Mouse (Mus musculus) retina, postnatal 7 days (tissue): ENCODE data around the gene Rnf187.

Experiments
- DNase-seq: peaks from one replicate; pipeline ENCODE4 v3.0.0-alpha.2; 2012; ENCODE audit warnings: low read depth, low spot score

Rnf187 gene

DNA sequence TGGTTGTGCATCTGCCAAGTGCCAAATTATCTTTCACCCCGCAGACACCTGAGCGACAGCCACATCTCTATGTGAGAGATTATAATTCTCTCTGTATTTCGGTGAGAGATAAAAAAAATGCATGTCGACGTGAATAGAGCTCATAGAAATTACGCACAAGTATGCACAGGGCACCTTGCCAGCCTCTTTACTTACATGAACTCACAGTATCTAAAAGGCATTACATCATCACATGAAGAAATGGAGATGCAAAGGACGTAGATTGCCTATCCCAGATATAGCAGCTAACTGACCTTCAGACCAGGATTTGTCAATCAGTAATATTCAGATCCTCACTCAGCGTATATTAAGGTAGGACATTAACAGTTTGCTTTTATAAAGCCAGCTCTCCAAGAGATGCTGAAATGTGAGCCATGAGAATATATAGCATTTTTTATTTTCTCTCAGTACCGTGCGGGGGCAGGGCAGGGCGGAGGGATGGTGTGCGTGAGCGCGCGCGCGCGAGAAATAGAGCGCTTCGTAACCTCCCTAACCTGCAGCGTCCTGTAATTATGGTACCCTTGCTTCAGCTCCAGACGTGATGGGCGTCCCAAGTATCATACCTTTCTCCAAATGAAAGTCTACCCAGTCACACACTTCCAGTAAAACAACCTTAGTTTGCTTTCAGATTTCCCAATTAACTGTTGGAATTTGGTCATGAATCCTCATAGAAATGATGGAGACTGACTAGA is 9.2 kb upstream of the Rnf187 start:
- no peak for DNase-seq

DNA sequence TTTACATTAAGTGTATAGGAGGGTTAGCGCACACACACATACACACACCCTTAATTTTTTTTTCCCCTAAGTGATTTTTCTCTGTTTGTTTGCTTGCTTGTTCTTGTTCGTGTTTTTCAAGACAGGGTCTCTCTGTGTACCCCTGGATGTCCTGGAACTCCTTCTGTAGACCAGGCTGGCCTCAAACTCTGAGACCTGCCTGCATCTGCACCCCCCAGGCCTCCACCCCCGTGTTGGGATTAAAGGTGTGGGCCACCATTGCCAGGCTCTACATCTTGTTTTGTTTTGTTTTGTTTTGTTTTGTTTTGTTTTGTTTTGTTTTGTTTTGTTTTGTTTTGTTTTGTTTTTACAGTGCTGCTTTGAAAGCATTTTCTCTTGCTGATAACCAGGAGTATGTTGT is 8.6 kb upstream of the Rnf187 start:
- DNase-seq: no peak

DNA sequence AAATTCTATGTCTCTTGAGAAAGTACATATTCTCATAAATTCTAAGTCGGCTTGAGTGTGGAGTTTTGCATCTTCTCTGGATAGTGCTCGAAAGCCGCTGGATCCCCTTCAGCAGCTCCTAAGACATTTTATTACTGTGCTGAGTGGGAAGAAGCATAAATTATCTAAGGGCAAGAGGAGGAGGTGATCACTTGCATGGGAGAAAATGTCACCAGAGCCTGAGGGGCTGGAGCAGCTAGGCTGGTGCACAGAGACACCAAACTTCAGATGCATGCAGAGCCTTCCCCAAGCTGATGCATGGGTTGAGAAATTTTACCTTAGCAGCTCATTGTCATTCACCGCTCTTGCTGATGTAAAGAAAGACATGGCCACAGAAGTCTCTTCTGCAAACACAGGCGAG is 5.4 kb upstream of the Rnf187 start:
- DNase-seq: no peak

DNA sequence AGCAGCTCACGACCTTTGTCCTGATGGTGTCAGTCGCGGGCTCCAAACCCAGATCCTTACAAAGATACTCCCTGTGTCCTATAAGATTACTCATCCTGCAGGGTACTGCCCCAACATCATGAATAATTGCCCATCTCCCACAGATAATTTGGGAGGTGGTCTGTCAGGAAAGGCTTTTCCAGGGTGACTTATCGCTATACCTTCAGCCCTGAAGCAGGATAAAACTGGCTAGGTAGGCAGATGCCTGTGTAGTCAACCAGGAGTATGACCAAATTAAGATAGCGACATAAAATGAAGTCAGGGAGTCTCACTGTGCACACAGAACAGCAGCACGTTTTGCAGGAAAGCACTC is 348 bp upstream of the Rnf187 start:
- DNase-seq: no peak

DNA sequence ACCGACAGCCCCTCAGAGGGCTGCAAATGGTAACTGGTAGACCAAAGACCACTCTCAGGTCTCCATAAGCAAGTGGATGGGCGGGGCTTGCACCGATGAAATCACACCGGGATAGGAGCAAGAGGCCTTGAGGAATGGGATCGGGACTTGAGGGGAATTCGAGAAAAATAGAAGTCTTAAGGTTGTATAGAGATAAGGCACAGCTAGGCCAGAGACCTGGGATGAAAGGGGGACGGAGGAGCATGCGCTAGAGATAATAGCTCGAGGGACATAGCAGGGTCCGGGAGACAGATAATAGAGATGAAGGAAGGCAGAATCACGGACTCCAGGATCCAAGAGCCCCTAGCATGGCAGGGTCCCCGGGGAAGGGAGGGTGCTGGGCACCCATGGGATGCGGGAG is 807 bp downstream of the Rnf187 start:
- no peak for DNase-seq

DNA sequence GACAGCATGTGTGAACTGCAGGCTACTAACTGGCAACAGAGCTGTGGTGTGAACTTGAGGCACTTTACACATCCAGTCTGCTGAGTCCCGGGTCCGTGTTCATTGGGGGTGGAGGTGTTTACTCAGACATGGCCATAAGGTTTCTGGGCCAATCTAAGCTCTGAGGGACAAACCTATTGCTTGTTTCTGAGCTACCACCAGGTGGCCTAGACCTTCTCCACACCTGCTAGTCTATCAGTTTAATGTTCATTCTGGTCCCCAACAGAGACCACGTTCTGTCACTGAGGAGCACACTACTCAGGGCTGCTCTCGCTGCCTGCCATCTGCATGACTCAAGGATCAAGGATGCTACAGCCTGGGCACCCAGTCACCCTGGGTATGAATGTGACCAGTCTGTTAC is 7.1 kb downstream of the Rnf187 start:
- no peak for DNase-seq

DNA sequence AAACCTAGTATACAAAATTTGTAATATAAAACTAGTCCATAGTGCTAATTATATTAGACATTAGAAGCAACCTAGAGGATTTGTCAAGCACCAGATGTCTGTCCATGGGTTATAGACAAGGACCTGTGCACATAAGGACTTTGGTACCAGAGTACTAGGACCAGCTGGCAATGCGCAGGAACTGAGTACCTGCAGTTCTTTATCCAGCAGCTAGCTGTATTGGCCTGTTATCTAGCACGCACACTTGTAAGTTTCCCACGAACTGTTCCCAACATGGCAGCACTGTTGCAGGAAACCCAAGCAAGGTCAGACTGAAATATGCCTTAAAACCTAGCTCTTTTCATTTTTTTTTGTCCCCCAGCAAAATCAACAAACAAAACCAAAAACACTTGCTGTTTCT is 8.5 kb downstream of the Rnf187 start:
- DNase-seq: no peak

DNA sequence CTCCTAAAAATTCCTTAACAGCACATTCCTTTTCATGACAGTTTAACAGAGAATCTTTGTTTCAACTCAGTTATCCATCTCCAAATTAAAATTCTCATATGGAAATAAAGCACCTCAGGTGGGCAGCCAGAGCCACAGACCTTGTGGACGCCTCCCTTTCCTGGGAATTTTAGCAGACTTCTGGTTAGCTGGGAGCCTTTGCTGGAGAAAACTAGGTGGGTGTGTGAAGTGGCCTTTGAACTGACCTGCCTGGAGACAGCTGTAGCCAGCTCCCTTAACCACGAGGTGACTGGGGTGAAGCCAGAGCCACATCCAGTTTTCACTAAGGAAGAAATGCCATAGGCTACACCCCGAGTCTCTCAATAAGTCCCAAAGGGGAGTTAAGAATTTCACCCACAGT is 9.1 kb downstream of the Rnf187 start:
- DNase-seq: no peak

DNA sequence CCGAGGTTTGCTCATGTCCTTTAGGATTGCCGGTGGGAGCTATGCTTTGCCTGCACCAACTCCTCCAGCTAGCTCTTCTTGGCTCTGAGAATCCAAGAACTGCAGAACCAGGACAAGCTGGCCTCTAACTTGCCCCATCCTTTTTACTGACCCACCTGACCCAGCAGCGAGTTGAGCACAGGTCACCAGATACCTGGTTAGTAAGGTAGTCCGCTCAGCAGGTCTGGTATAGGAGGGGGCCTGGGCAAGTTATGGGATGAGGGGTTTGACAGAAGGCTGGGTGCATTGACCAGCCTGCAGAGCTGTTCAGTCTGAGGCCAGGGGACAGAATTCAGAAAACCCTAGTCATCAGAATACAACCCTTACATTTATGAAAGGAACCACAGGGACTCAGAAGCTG is 9.7 kb downstream of the Rnf187 start:
- no peak for DNase-seq

DNA sequence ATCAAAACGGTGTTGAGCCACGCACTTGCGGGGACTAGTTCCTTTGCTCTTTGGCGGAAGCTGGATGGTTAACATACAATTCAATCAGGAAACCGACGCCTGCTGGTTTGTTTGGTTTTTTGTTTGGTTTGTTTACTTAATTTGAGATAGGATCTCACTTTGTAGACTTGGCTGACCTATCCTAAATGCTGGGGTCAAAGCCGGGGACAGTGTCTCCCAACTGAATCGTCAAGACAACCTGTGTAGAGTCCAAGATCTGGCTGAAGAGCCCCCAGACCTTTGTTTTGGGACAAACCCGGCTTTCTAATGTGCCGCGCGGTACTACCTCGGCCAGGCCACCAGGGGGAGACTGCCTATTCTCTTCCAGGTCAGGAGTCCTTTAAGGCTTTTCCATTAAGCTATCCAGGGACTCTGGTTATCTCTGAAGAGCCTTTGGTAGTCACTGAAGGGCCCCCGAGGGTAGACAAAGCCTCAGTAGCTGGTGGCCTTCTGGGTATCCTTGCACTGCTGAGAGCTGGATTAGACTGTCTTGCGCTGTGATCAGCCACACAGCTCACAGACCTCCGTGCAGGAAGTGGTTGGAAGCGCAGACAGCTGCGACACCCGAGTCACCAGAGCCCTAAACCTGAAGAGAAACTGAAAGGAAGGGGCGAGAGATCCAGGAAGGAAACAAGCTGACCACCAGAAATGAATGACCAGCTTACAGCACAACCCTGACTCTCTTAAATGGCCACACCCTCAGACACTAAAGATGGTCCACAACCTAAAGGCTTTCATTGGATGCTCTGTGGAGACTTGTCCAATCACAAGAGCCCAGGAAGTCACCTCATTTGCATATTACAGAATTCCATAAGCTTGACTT is 10.7 kb downstream of the Rnf187 start:
- DNase-seq: no peak

DNA sequence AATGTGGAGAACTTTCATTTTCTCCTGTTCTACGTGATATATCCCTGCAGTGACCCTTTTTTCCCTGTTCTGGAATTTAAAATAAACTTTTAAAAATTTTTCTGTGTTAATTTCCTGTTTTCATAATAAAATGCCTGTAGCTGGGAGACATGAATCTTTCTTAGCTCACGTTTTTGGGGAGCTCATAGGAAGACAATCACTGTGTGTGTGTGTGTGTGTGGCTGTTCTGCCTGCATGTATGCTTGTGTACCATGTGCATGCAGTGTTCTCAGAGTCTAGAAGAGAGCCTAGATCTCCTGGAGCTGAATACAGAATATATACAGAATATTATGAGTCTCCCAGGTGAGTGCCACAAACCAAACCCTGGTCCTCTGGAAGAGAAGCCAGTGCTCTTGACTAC is 11.7 kb downstream of the Rnf187 start:
- no peak for DNase-seq

DNA sequence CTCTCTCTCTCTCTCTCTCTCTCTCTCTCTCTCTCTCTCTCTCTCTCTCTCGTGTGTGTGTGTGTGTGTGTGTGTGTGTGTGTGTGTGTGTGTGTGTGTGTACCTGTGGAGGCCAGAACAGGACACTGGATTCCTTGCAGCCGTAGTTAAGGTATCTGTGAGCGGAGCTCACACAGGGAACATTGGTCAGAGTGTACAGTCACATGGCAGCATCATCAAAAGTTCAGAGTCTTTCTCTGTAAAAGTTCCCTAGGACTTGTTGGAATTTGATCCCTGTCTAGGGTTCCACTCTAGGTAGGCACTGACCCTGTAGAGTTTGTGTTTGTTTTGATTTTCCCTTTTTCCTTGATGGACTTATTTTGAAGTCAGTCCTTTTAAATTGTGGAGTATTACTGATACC is 12.1 kb downstream of the Rnf187 start:
- no peak for DNase-seq

DNA sequence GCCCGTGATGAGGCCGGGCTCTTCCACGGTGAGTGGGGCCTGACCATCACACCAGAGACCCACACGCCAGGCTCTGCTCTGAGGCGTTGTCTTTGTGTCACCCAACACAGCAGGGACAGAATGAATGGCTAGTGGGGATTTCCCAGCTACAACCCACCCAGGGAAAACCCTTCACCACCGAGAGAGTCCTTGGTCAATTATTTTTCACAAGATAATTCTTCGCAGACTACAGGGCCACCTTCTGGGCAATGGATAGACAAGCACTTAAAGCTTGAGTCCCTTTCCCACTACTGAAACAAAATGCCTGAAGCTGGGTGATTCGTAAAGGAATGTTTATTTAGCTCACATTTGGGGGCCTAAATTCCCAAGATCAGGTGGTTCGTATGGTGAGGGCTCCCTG is 16.3 kb downstream of the Rnf187 start:
- DNase-seq: no peak

DNA sequence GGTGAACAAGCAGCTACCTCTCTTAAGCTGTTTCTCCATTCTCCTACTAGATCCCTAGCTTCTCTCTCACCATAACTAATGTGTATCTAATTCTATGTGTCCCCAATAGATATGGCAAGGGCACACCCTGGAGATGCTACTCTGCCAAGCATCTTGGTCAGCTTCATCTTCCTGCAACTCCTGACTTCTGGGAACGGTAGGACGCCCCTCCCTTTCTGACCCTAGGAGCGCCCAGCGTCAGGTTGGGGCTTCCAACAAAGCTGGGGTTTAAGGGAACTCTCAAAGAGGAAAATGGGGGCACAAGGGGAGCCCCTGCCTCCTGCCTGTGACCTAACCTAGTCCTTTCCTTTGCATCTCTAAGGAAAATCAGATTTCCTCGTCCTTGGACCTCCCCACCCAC is 20.0 kb downstream of the Rnf187 start:
- no peak for DNase-seq

DNA sequence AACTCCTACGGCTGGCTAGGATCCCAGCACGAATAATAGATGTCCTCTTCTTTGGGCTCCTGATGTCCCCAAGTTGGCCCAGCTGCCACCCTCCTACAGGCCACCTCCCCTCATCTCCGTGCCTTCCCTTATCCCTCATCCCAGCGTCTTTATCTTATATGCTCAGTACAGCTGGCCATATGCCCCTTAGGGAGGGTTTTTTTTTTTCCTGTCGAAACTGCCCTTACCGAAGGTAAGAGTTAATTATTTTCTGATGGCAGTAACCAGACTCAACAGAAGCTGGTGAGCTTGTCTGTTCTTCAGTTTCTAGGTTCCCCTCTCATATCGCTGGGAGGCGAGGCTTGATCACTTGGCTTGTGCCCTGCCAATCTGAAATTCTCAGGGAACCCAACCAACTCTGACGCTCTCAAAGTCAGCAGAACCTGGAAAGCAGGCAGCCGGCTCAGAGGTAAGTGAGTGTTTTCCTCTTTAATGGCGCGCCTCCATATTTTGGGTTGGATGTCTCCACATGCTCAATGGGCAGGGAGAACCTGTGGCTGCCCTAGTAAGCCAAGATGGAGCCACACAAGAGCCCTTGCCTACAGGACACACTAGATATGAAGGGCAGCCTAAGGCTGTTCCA is 20.9 kb downstream of the Rnf187 start, which contains the start of gene Btnl10:
Btnl10 (plus strand) TSS at position 164 of the 622 bp plus-strand sequence.
- DNase-seq: no peak

DNA sequence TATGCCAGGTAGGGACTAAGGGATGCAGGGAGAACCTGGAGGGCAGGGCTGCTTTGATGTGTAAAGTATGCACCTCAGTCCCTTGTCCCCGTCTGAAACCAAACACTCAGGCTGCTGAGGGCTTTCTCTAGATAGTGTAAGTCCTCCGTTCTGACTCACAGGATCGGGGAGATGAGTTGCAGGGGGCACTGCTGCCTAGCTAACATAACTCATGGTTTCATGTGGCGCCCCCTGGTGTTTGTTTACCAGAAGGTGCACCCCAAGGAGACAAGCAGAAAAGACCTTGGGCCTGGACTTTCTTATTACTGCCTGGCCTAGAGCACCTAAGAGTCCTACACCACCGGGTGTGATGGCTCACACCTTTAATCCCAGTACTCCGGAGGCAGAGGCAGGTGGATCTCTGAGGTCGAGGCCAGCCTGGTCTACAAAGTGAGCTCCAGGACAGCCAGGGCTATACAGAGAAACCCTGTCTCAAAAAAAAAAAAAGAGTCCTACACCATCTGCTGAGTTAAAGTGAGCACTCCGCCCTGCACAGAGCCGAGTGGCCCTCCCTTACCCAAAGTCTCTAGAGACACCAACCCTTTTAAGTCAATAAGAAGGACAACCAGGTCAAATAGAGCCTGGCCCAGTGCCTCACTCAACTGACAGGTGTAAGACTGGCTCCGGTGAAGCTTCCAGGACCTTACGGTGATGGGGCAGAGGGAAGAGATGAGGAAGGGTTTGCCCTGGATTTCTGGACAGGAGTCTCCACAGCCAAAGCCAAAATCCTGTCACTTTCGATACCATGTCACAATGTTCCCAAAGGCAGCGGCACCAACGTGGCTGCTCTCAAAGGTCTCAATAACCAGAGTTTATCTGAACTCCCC is 21.6 kb downstream of the Rnf187 start:
- no peak for DNase-seq

DNA sequence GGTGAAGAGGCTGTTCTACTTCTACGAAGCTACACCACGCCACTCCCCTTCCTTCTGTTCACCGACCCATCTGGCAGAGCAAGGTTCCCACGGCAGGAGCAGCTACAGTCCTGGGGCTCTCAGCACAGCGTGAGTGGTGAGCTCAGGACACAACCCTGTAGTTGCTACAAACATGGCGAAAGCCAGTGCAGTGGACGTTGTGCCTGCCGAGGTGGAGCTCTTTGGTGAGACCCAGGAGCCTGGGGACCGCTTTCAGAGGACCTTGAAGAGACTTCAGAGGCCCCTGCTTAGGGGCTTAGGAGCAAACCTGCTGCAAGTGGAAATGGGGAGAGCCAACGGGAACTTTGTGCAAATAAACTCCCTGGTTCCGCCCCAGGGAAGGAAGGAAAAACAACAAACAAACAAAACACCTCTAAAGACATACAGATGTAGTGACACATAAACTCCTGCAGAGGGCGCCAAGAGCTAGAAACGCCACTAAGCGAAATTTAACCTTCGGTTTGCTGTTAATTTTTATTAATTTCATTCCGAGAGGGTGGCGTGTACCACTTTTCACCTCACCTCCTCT is 24.2 kb downstream of the Rnf187 start:
- DNase-seq: no peak

DNA sequence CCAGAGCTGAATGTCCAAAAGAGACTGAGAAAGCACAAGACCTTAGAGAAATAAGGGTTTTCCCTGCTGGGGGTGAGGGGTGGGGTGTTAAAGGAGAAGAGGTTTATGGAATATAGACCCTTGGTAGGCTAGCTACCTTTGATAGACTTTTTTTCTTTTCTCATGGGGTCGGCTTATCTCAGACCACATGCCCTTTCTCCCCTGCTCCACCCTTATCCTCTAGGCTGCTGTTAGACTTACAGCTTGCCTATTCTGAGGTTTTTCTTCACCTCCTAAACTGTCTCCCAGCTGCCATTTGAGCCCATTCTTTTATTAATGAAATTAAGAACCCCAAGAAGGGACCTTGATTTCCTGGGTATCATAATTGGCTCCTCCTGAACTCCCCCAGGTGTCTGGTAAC is 24.9 kb downstream of the Rnf187 start:
- DNase-seq: no peak

DNA sequence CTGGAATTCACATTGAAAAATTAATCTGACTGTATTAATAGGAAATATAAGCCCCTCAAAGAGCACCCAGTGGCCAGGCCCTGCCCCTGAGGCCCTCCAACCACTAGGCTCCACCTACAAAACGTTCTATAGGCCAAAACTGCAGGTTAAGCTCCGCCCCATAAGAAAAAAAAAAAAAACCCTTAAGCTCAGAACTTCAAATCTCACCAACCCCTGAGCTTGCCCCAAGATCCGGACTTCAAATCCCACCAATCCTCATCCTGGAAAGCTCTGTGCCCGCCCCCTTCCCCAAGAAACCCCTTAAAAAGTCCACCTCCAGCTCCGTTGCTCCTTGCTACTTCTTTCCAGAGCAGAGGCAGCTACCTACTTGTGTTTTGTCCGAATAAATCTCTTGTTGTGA is 33.9 kb downstream of the Rnf187 start:
- DNase-seq: no peak

DNA sequence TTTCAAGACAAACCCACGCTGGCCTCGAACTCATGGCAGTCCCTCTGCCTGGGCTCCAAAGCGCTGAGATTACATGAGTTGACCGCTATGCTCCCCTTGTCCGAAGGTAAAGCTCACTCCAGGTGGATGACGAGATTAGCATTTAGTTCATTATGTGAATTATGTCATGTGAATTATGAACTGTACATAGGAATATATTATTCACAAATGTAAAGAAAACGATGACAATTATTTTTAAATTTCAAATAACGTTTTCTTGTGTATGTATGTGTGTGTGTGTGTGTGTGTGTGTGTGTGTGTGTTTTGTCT is 34.4 kb downstream of the Rnf187 start:
- no peak for DNase-seq

DNA sequence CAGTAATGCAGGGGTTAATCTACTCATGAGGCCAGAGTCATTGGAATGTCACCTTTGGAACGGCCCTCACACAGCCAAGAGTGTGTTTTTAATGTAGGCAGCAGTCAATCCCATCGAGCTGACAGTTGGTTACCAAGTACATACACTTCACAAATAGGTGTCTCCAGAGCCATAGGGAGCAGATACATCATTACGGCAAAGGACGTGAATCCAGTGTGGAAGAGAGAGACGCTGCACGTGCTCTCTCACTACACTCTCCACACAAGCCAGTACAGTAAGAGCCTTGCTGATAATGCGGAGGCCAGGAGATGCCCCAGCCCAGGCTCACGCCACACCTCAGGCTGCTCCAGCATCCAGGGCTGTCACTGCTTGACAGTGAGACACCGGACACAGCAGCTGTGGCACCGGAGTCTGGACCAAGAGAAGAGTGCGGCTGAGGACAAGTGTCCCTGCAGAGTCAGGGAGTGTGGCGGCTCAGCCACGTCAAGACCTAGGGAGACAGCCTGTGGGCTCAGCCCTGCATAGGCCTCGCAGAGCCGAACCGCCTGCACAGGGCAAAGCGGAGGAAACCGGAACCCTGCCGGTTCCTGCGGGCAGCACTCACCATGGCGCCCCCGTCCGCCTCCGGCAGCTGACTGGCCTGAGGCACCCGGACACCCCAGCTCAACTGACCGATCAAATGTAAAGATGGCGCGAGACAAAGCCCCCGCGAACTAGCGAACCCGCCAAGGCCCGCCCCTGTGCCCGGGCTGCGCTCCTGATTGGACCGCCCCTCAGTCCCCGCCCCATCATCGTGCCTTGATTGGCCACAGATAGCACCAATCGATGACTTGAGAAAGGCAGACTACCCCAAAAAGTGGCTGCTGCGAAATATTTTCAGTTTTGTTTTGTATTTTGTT is 35.0 kb downstream of the Rnf187 start, which contains the start of gene Zfp39:
Zfp39 (minus strand) TSS at position 715 of the 899 bp plus-strand sequence.
- DNase-seq: peak; percentile 88
